Mouse (Mus musculus) spleen, adult 10 weeks (tissue): ENCODE measurements around the gene Map1s. TPM values are rescaled to one million over a fixed set of nuclear protein-coding genes. Genes with fewer than 3 reads are reported as not detected.

ENCODE experiments used
- polyA plus RNA-seq: library from polyadenylated mRNA; stranded (reverse); fragments of 350-450 nt; fragmentation: Illumina TruSeq; extraction: RNeasy Lipid Tissue Mini Kit (QIAGEN cat#74804); gene quantifications from one replicate; pipeline ENCODE4 v1.2.3, GENCODE M21; 2015; ENCODE audit warnings: low replicate concordance; ENCODE audit not compliant: insufficient read depth

Gene Map1s
- 7.1 TPM for polyA plus RNA-seq

DNA sequence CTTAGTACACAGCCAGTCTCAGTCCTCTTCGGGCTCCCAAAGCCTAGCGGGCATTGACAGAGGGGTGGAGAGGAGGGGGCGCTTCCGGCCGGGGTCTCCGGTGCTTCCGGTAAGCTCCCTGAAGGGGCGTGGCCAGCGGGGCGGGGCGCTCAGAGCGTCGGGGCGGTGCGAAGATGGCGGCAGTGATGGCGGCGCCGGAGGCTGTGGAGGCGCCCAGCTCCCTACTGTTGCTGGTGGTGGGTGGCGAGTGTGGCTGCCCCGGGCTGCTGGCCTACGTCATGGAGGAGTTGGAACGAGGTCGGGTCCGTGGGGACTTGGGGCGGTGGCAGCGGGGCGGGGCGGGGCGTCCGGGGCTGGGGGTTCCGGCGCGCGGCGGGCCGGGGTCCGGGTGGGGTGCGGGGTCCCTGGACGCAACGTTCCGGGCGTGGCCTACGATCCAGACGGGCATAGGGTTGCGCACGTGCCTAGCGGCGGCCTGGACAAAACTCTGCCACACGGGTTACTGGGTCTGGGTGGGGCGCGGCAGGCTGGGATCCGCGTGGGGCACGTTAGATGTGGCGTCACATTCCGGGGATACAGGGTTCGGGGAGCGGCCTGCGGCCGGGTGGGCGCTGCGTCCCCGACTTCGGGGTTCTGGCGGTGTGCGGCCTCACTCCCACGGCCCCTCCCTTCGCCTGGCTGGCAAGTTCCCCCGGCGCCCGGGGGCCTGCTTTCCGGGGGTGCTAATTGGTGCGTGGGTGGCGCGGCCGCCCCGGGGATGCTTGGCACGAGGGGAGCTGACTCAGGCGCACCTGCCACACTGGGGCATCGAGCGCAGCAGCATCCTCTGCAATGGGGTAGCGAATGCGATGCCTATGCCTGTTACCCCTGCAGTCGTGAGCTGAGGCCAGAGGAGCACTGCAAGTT, at the start of gene Map1s:
Map1s (plus strand) TSS at position 102 of the 906 bp plus-strand sequence.

DNA sequence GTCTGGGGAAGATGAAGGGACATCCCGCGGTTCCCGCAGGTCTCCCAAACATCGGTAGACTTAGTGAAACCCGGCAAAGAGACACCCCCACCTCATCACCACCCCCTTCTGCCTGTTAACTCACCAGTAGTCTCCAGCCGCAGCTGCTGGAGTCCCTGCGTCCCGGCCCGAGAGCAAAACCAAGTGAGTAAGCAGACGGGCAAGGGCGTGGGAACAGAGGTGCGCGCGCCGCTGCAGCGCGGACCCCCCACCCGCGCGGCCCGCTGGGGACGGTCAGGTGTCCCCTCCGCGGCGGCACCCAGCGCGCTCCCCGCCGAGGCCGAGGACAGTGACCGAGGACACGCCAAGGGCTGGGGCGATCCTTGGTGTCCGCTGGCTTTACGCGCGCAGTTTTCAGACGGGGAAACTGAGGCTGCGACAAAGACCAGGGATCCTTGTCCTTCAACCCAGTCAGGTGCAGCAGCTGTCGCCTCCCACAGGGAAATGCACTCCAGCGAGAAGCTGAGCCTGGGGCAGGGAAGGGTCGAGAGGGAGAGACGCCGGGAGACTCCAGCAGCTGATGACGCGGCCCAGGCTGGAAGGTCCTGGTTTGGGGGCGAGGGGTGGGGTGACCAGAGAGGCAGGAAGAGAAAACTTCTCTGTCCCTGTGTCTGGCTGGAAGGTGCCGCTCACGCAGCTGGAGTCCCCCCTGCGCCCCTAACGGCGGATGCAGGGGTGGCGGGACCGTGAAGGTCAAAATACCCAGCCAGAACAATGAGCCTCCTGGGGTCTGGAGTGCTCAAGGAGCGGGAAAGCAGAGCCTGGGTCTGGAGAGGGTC, 42.7 kb upstream of the Map1s start, which contains the start of gene Kcnn1:
Kcnn1 (minus strand) TSS at position 435 of the 818 bp plus-strand sequence.

DNA sequence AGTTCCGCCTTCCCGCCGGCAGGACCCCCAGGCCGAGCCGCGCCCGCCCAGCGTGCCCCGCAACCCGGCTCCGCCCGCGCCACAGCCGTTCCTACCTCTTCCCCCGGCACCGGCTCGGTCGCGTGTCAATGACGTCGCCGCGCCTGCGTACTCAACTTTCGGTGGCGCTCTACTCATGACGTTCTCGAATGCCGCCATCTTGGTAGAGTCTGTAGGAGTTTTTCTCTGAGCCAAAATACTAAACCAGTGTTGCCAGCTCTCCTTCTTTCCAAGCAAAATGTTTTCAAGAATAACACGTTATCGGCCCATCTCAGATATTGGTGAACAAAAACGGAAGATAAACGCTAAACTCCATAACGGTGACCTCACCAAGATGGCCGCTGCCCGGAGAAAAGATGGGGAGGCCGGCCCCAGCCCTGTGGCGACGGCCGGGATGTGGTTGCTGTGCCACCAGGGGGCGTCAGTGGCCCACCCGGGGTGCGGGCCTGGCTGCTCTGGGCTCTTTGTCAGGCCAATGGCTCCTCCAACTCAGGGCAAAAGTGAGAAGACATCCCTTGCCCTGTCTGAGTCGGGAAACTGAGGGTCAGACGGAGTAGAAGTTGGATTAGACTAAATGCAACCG, 32.3 kb upstream of the Map1s start, which contains the start of gene Ccdc124:
Ccdc124 (minus strand) TSS at position 572 of the 622 bp plus-strand sequence.

DNA sequence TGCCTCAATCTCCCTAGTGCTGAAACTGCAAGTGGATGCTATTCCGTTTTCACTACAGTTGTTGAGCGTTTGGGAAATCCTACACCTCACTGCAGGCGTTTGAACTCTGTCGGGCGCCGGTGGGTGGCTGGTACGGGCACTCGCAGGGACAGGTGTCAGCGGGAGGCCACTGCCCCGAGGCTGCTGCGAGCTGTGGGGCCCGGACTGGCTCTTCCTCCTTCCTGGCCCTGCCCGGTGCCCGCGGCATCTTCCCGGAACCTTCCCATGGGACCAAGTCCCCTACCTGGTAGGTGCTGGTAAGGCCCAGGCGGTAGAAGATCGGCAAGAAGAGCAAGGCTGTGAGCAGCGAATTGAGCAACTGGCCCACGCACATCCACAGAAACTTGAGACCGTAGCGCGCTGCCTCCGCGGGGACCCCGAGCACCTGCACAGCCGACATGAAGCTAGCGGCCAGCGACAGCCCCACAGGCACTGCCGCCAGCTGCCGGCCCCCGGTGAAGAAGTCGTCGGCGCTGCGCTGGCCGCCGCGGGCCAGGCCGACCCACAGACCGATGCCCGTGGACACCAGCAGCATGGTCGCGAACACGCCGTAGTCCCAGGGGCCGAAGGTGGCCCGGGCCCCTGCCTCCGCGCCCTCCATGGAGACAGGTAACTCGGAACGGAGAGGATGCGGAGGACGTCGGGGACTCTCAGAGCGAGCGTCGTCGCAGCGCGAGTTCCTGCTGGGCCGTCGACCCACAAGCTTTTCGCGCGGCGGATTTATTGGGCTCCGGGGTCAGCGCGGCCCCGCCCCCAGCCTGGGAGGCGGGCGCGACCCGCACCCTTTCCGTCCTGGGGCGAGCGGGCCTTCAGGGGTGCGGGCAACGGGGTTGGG, 13.5 kb upstream of the Map1s start, which contains the start of gene Slc5a5:
Slc5a5 (minus strand) TSS at position 736 of the 874 bp plus-strand sequence.

DNA sequence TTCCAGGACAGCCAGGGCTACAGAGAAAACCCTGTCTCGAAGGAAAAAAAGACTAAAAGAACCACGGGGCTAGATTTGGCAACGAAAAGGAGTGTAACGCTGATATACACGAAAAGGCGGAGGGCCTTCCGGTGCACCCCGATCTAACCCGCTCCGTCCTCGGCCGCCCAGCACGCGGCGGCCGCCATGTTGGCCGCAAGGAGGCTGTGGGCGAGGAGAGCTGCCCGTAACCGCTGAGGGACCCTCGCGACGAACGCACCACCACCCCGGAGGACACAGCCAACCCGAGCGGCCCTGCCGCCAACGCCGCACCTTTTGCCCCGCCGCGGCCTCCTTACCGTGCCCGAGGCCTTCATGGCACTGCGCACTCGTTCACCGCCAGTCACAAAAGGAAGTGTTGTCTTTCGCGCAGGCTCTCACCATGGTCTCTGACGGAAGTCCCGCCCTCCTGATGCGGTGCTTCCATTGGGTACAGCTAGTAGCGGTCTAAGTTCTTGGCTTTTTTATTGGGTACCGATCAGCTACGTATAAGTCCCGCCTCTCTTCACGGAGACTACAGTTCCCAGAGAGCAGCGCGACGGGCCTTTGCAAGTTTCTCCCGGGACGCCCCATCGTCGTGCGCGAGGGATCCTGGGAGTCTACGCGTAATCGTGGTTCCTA, 8.6 kb upstream of the Map1s start, which contains the start of gene Rpl18a:
Rpl18a (minus strand) TSS at position 392 of the 660 bp plus-strand sequence.

Other genes starting within 250 kb of the Map1s start
- 5.5 TPM for gene Pgpep1, start 245.5 kb upstream of the Map1s start, polyA plus RNA-seq
- 21.5 TPM for gene Lsm4, start 232.7 kb upstream of the Map1s start, polyA plus RNA-seq
- 22.5 TPM for gene Jund, start 207.0 kb upstream of the Map1s start, polyA plus RNA-seq
- not detected for gene Iqcn, start 202.5 kb upstream of the Map1s start, polyA plus RNA-seq
- 1.5 TPM for gene Gm3336, start 187.4 kb upstream of the Map1s start, polyA plus RNA-seq
- 0.72 TPM for gene Pde4c, start 182.2 kb upstream of the Map1s start, polyA plus RNA-seq
- gene Rab3a, start 151.3 kb upstream of the Map1s start, polyA plus RNA-seq = 4.4 TPM
- 14.0 TPM for gene Mpv17l2, start 145.0 kb upstream of the Map1s start, polyA plus RNA-seq
- 6.9 TPM for gene Pik3r2, start 129.2 kb upstream of the Map1s start, polyA plus RNA-seq
- gene Mast3, start 100.9 kb upstream of the Map1s start, polyA plus RNA-seq = 32.4 TPM
- 1.8 TPM for gene Il12rb1, start 97.5 kb upstream of the Map1s start, polyA plus RNA-seq
- gene Arrdc2, start 66.2 kb upstream of the Map1s start, polyA plus RNA-seq = 20.4 TPM
- gene Kcnn1, start 42.7 kb upstream of the Map1s start, polyA plus RNA-seq = 0.17 TPM
- gene Ccdc124, start 32.0 kb upstream of the Map1s start, polyA plus RNA-seq = 3.4 TPM
- 0.30 TPM for gene Slc5a5, start 13.2 kb upstream of the Map1s start, polyA plus RNA-seq
- 1,731 TPM for gene Rpl18a, start 8.5 kb upstream of the Map1s start, polyA plus RNA-seq